Mouse (Mus musculus): ENCODE results near the gene Igfals.

Gene Igfals

GRCm38 (mm10) chr17:24884391-24884790 lies 18.6 kb downstream of the Igfals start:
- no peak for TF ChIP-seq GATA4 (IDR thresholded peaks at IDR 0.05; ENCODE audit: insufficient replicate concordance, low read length)

GRCm38 (mm10) chr17:24885356-24886133 lies 19.7 kb downstream of the Igfals start:
- TF ChIP-seq GATA4 (IDR thresholded peaks at IDR 0.05; ENCODE audit: insufficient replicate concordance, low read length) = no peak

GRCm38 (mm10) chr17:24886134-24886931 lies 20.5 kb downstream of the Igfals start, which contains the start of the genes Nubp2 and Spsb3:
Gene Nubp2, minus strand, starts transcription at chr17:24886349.
Gene Spsb3, plus strand, starts transcription at chr17:24886643.
- no peak; the same call in 1 of the 2 replicates for TF ChIP-seq GATA4 (IDR thresholded peaks at IDR 0.05; ENCODE audit: insufficient replicate concordance, low read length)

DNA sequence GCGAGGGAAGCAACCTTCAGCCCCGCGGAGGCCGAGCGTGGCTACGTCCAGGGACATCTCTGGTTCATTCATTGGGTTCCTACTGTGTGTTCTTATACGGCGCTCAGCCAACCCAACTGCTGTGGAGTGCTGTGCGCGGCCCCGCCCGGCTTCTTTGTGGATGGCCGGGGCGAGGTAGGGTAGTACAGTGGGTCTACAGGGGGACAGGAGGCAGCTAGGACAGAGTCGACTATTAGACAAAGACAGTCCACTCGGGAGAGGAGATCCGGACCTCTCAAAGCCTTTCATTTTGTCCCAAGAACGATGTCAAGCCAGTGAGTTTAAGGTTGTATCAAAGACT lies 21.1 kb downstream of the Igfals start:
- TF ChIP-seq GATA4 (IDR thresholded peaks at IDR 0.05; ENCODE audit: insufficient replicate concordance, low read length) = no peak

DNA sequence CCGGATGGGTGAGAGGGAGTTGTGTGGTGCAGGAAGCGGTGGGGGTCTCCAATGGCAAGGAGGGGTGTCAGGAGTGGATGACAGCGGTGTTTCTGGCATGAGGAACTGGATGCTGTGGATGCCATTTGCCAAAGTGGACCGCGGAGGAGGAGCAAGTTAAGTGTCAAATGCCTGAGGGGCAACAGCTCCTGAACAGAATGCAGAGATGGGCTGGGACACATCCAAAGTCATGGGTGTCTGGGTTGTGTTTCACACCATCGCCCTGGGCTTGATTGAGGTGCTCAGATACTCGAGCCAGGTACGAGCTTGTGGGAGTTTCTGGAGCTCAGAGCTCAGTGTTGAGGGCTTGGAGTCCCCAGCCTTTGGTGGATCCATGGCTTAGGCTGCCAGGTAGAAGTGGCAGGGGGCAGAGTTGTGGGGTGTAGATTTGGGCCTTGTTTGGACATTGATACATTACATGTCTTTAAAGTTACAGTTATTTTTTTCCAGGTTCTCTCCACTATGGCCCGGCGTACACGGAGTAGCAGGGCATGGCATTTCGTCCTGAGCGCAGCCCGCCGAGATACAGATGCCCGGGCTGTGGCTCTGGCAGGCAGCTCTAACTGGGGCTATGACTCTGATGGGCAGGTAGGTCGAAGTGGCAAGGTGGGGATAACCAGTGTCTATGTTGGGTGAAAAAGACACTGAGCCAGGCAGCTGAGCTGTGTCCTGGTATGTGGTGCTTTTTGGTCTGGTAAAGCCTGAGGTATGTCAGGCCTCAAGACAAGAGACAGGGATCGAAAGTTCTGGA lies 21.7 kb downstream of the Igfals start:
- no peak for TF ChIP-seq GATA4 (IDR thresholded peaks at IDR 0.05; ENCODE audit: insufficient replicate concordance, low read length)

DNA sequence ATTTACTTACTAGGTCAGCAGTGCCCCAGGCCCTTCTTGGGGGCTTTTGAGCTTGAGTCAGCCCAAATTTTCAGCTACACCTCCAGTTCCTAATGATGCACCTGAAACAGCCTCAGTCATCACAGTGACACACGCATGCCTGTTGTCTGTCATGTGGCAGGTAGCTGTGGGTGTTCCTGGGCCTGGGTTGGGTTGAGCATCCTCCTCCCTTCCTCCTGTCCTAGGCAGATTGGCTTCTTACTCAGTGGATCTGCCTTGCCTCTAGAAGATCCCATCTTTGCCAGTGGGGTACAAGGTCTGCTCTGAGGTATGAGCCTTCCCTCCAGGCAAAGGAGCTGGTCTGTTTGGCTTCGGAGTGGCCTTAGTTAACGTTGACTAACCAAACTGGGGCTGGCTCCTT lies 23.1 kb downstream of the Igfals start:
- no peak for TF ChIP-seq GATA4 (IDR thresholded peaks at IDR 0.05; ENCODE audit: insufficient replicate concordance, low read length)

GRCm38 (mm10) chr17:24890151-24891092 lies 24.6 kb downstream of the Igfals start:
- no peak for TF ChIP-seq GATA4 (IDR thresholded peaks at IDR 0.05; ENCODE audit: insufficient replicate concordance, low read length)

DNA sequence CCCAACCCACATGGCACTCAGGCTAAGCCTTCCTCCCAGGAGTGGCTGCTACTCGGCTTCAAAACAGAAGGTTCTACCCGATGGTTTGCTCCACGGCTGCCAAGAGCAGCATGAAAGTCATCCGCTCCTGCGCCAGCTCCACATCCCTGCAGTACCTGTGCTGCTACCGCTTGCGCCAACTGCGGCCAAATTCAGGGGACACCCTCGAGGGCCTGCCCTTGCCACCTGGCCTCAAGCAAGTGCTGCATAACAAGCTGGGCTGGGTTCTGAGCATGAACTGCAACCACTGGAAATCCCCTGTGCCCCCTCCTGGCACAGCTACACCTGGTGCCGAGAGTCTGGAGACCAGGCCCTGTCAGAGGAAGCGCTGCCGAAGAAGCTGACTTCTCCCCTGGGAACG lies 25.5 kb downstream of the Igfals start:
- TF ChIP-seq GATA4 (IDR thresholded peaks at IDR 0.05; ENCODE audit: insufficient replicate concordance, low read length) = no peak

DNA sequence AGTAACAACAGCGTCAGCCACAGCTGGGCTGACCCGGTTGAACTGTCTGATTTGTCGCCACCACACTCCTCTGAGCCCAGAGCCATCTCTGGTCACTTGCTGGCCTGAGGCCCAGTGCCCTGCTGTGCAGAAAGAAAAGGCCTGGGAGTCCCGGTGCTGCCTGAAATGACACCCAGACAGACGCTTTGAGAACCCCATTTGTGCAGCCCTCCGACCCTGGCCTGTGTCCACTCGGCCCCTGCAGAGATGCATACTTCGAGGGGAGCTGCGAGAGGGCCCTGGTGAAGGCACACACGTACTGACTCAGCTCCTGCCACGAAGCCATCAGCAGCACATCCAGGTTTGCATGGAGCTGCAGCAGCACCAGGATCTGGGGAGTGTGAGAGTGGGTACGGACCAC lies 27.0 kb downstream of the Igfals start:
- TF ChIP-seq GATA4 (IDR thresholded peaks at IDR 0.05; ENCODE audit: insufficient replicate concordance, low read length) = no peak

- TF ChIP-seq GATA4 (IDR thresholded peaks at IDR 0.05; ENCODE audit: insufficient replicate concordance, low read length) = no peak
These were observed 27.5 kb downstream of the Igfals start for GRCm38 (mm10) chr17:24893276-24893675.

DNA sequence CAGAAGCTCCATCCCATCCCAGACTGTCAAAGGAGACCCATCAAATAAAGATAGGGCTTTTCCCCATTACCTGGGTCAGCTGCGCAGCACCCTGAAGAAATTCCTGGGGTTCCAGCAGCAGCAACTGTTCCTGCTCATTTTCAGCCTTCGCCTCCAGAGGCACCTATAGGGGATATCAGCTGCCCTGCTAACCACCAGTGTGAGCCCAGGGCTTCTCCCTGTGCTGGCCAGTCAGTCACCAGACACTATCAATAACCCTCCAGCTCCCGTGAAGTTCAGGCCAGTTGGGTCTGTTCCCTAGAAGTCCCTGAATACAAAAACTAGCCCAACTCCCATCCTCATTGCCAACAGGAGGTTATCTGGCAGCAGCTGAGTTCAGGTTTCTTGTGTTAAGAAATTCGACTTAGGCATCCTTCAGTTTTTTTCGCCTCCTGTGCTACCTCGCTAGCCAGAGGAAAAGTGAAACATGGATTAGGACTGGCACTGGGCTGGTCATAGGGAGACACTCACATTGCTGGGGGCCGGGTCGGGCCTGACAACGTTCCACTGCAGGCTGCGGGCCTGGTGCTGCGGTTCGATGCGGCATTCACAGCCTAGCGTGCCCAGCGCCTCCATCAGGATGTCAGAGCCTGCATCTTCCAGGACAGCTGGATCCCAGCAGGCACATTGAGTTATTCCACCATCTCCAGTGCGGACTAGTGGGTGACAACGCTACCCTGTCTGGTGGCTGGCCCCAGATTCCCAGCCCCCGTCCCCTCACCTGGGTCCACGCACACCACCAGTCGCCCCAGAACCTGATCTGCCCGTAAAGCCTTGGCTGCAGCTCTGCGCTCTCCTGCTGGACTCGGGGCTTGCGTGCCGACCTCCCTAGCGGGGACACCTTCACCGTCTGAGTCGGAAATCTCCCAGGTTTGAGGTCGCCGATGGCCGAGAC lies 28.5 kb downstream of the Igfals start:
- TF ChIP-seq GATA4 (IDR thresholded peaks at IDR 0.05; ENCODE audit: insufficient replicate concordance, low read length) = no peak

DNA sequence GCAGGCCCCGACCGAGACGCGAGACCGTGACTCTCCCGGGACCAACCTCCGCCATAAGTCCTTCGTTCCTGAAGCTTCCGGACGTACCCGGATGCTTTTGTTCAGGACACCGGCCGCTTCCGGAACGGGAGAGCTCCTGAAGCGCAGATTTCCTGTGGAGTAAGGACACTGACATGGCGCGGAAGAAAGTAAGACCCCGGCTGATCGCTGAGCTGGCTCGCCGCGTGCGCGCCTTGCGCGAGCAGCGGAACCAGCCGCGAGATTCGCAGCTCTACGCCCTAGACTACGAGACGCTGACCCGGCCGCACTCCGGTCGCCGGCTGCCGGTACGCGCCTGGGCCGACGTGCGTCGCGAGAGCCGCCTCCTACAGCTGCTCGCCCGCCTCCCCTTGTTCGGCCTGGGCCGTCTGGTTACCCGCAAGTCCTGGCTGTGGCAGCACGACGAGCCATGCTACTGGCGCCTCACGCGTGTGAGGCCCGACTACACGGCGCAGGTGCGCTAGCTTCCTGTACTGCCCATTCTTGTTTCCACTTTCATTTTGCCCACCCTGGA lies 29.3 kb downstream of the Igfals start, which contains the start of the genes Eme2 and Mrps34:
Eme2 (minus strand) TSS at position 93 of the 553 bp plus-strand sequence.
Mrps34 (plus strand) TSS at position 122 of the 553 bp plus-strand sequence.
- no peak; the same call in 1 of the 2 replicates for TF ChIP-seq GATA4 (IDR thresholded peaks at IDR 0.05; ENCODE audit: insufficient replicate concordance, low read length)
